Mouse (Mus musculus) Muller cell, postnatal 12 days (primary cell): ENCODE results near the gene Pdzrn3.

ENCODE experiments used
- DNase-seq: peaks from one replicate; pipeline ENCODE4 v3.0.0-alpha.2; 2015; ENCODE audit errors: inconsistent ontology term

Gene Pdzrn3

GRCm38 (mm10) chr6:101259411-101259810, 118.3 kb downstream of the Pdzrn3 start:
- no peak for DNase-seq

GRCm38 (mm10) chr6:101257418-101257817, 120.3 kb downstream of the Pdzrn3 start:
- DNase-seq = no peak

- no peak for DNase-seq
These were observed 123.0 kb downstream of the Pdzrn3 start for GRCm38 (mm10) chr6:101254652-101255051.

GRCm38 (mm10) chr6:101251916-101252603, 125.6 kb downstream of the Pdzrn3 start:
- DNase-seq = peak; percentile 63

GRCm38 (mm10) chr6:101251160-101251559, 126.5 kb downstream of the Pdzrn3 start:
- DNase-seq = peak; percentile 78

GRCm38 (mm10) chr6:101246137-101246536, 131.6 kb downstream of the Pdzrn3 start:
- DNase-seq = no peak

GRCm38 (mm10) chr6:101244355-101244754, 133.3 kb downstream of the Pdzrn3 start:
- no peak for DNase-seq

GRCm38 (mm10) chr6:101243189-101243815, 134.4 kb downstream of the Pdzrn3 start:
- DNase-seq = no peak

GRCm38 (mm10) chr6:101236641-101237246, 141.0 kb downstream of the Pdzrn3 start:
- no peak for DNase-seq

- DNase-seq = no peak
These were observed 141.5 kb downstream of the Pdzrn3 start for GRCm38 (mm10) chr6:101236230-101236629.

GRCm38 (mm10) chr6:101234349-101234748, 143.3 kb downstream of the Pdzrn3 start:
- DNase-seq = no peak

- DNase-seq = peak; percentile 50
These were observed 144.0 kb downstream of the Pdzrn3 start for GRCm38 (mm10) chr6:101233680-101234079.

- DNase-seq = peak; percentile 42
These were observed 150.3 kb downstream of the Pdzrn3 start for GRCm38 (mm10) chr6:101227294-101227855.

GRCm38 (mm10) chr6:101220307-101220706, 157.4 kb downstream of the Pdzrn3 start:
- no peak for DNase-seq

GRCm38 (mm10) chr6:101219004-101219403, 158.7 kb downstream of the Pdzrn3 start:
- no peak for DNase-seq

GRCm38 (mm10) chr6:101218197-101218596, 159.5 kb downstream of the Pdzrn3 start:
- DNase-seq = no peak

GRCm38 (mm10) chr6:101217756-101218155, 159.9 kb downstream of the Pdzrn3 start:
- DNase-seq = no peak

GRCm38 (mm10) chr6:101215436-101215791, 162.3 kb downstream of the Pdzrn3 start:
- DNase-seq = no peak

- DNase-seq = no peak
These were observed 162.8 kb downstream of the Pdzrn3 start for GRCm38 (mm10) chr6:101214734-101215435.

GRCm38 (mm10) chr6:101213066-101213465, 164.6 kb downstream of the Pdzrn3 start:
- no peak for DNase-seq

GRCm38 (mm10) chr6:101212086-101212485, 165.6 kb downstream of the Pdzrn3 start:
- DNase-seq = no peak

- DNase-seq = peak; percentile 7
These were observed 166.3 kb downstream of the Pdzrn3 start for GRCm38 (mm10) chr6:101211361-101211841.
